Mouse (Mus musculus): ENCODE measurements around the gene Asrgl1.
A peak's percentile ranks its signal among the peaks of the same experiment; 100 is the strongest.

Asrgl1 gene

DNA sequence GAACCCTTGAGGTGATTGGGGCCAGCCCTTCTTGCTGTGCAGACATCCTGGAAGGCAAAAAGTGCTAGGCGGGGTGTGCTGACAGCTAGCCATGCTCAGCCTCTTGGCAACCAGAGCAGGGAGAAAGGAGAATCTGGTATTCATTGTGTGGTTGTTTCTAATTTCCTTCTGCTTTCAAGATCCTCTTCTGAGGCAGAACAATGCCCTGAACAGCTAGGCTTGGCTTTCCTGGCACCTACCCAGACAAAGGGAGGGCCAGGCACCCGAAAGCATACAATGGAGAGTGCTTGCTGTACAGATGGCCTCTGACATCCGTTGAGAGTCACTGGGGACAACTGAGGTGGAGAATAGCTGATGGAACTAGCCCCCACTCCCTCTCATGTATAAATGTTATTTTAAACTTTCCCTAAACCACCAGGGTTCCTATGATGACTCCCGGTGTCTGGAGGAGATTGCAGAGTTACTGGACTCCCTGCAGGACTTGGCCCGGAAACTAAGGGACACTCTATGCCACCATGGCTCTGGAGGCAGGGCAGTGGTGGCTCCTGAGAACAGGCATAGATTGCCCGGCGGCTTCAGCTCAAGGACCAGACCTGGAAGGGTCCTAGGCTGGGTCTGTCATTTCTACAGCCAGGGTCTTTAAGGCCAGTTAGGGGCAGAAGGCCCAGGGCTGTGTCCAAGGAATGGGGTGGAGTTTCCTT lies 63.8 kb downstream of the Asrgl1 start:
- peak; percentile 59 for DNase-seq (ENCODE audit: low read depth, low spot score)

GRCm38 (mm10) chr19:9070316-9070715 lies 65.1 kb downstream of the Asrgl1 start:
- no peak for DNase-seq (ENCODE audit: low read depth, low spot score)

DNA sequence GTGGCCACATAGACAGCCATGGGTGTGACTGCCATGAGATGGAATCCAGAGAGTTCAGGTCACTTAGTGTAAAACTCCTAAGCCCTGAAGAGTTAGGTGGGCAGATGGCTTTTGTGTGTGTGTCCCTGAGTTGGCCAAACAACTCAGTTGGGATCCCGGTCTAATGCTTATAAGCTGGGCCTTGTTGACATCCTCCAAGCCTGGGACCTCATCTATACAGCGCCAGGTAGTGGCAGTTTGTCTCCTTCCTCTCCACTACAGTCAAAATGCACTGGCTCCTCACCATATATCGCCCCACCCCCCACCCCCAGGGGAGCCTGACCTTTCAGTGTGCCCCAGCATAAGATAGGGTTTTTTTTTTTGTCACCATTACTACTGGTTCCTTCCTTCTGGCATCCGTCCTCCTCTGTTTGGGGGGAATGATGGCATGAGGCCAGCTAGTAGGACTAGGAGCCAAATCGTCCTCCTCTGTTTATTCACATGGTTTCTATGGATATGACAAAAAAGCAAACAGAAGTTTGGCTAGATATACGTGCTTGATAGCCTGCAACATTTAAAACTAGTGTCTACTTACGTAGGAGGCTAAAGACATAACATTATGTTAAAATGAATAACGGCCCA lies 65.6 kb downstream of the Asrgl1 start:
- no peak for DNase-seq (ENCODE audit: low read depth, low spot score)

- peak; percentile 92 for DNase-seq (ENCODE audit: low read depth, low spot score)
Measured at GRCm38 (mm10) chr19:9067292-9067691, 68.1 kb downstream of the Asrgl1 start.

GRCm38 (mm10) chr19:9065621-9066561 lies 69.5 kb downstream of the Asrgl1 start:
- DNase-seq (ENCODE audit: low read depth, low spot score): peak; percentile 87

DNA sequence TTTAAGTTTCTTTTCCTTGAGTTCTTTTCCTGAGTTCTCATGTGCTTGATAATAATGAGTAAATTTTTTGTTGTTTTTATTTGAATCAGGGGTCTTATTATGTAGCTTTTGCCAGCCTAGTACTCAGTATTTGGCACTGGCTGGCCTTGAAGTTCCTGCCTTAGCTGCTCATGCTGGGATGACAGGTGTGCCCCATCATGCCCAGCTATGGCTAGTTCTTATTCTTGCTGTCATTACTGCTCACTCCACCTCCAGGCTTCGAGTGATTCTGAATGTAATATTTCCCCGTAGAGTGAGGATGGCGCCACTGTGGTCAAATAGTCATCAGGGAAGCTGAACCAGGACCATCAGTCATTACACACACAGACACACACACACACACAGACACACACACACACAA lies 71.6 kb downstream of the Asrgl1 start:
- no peak for DNase-seq (ENCODE audit: low read depth, low spot score)

DNA sequence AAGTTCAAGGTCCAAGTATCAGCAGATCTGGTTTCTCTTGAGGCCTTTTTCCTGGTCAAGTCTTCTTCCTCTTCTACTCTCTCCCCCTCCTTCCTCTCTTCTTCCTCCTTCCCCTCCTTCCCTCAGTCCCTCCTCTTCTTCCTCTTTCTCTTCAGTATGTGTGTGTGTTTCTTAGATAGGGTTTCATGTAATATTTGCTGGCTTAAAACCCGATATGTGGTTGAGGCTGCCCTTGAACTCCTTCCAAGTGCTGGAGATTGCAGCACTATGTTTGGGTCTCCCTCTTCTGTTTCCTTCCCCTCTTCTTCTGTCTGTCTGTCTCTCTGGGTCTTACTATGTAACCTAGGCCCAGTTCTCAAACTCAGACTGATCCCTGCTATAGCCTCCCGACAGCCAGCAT lies 72.6 kb downstream of the Asrgl1 start:
- DNase-seq (ENCODE audit: low read depth, low spot score): no peak

- no peak for DNase-seq (ENCODE audit: low read depth, low spot score)
Measured at GRCm38 (mm10) chr19:9061221-9061893, 74.1 kb downstream of the Asrgl1 start.

- DNase-seq (ENCODE audit: low read depth, low spot score): no peak
Measured at GRCm38 (mm10) chr19:9060103-9060502, 75.3 kb downstream of the Asrgl1 start.

Measured in A20 (cell line).